Mouse (Mus musculus): ENCODE results near the gene Frmd4b. TPM values are rescaled to one million over a fixed set of nuclear protein-coding genes. Genes with fewer than 3 reads are reported as not detected.

The Frmd4b gene
- total and polyA plus RNA-seq, 3 experiments, result 0.44 to 2.9 TPM; not detected in 1

DNA sequence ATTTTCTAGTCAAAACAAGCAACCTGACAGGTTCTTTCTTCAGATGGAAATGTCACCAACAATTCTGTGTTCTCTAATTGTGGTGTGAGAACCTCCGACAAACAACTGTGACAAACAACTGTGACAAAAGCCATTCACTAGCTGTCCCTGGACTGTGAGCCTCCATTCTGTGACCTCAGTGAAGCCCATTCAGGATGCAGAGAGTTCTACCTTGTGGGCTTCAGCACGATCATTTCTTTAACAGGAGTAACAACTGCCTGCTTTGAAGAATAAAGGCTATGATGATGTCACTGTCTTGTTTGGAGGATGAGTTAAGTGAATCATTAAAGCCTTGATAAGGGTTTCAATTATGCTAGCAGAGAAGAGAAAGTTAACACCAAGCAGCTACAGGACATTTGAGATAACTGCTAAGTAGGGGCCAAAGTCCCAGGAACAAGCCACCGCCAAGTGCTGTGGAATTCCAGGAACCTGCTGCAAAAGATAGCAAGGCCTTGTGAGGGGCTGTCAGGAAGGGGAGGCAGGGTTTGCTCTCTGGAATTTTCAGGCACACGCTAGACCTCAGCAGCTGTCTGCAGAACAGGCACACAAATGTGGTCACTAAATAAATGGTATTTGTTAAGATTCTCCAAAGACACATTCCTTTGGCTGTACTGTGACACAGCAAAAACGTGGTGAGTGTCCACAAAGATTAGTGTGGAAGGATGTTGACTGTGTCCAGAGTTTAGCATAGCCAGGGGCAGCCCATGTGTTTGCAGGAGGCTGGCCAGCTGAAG is 207.7 kb downstream of the Frmd4b start:
- TF ChIP-seq CTCF (IDR thresholded peaks at IDR 0.05; ENCODE audit: low read depth, low read length) (no peak), POLR2AphosphoS5 (IDR thresholded peaks at IDR 0.05; ENCODE audit: insufficient replicate concordance, low read depth, low read length) (no peak), TAL1 (conservative IDR thresholded peaks at IDR 0.05; ENCODE audit: low read depth, low read length) (no peak), GATA1 (IDR thresholded peaks at IDR 0.05; ENCODE audit: borderline replicate concordance, low read length) (no peak), GATA2 (IDR thresholded peaks at IDR 0.05; ENCODE audit: borderline replicate concordance, low read depth, low read length) (no peak)
- Histone ChIP-seq H3K4me1 (ENCODE audit: insufficient read depth, low read depth, low read length) (no peaks in the 10 kb centered on the region), H3K9me3 (replicated peaks) (peaks cover 46% of the 10 kb centered on the region), H3K4me3 (ENCODE audit: low read depth, low read length) (no peak overlapping the region), H3K36me3 (replicated peaks) (no peaks in the 10 kb centered on the region), H3K27me3 (ENCODE audit: insufficient read depth, low read length) (no peaks in the 10 kb centered on the region)
- DNase-seq (ENCODE audit: low spot score), result no peak
- ATAC-seq (ENCODE audit: extremely low read depth, insufficient number of reproducible peaks, low FRiP score, poor library complexity, severe bottlenecking), result no peak

DNA sequence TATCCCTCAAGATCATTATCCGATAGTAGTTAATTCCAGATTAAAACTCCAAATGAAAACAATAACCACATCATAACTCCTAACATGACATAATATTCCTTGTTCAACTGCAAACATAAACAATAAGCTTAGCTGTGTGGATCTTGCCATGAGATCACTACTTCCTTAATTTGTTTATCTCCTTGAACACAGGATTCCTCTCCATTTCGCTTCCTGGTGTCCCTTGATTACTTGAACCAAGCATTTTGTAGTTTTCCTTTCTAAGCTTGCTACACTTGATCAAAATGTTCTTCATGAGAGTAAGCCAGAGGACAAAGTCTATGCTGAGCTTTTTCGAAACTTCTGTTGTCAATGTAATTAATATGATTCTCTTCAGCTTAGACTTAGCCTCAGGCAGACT is 209.4 kb downstream of the Frmd4b start:
- ATAC-seq (ENCODE audit: extremely low read depth, insufficient number of reproducible peaks, low FRiP score, poor library complexity, severe bottlenecking), result no peak
- TF ChIP-seq CTCF (IDR thresholded peaks at IDR 0.05; ENCODE audit: low read depth, low read length) (no peak), GATA1 (IDR thresholded peaks at IDR 0.05; ENCODE audit: borderline replicate concordance, low read length) (no peak), GATA2 (IDR thresholded peaks at IDR 0.05; ENCODE audit: borderline replicate concordance, low read depth, low read length) (no peak), POLR2AphosphoS5 (IDR thresholded peaks at IDR 0.05; ENCODE audit: insufficient replicate concordance, low read depth, low read length) (no peak), TAL1 (conservative IDR thresholded peaks at IDR 0.05; ENCODE audit: low read depth, low read length) (no peak)
- Histone ChIP-seq H3K4me1 (ENCODE audit: insufficient read depth, low read depth, low read length) (no peaks in the 10 kb centered on the region), H3K9me3 (replicated peaks) (peaks cover 52% of the 10 kb centered on the region), H3K36me3 (replicated peaks) (no peaks in the 10 kb centered on the region), H3K4me3 (ENCODE audit: low read depth, low read length) (no peak overlapping the region), H3K27me3 (ENCODE audit: insufficient read depth, low read length) (no peaks in the 10 kb centered on the region)
- no peak for DNase-seq (ENCODE audit: low spot score)

DNA sequence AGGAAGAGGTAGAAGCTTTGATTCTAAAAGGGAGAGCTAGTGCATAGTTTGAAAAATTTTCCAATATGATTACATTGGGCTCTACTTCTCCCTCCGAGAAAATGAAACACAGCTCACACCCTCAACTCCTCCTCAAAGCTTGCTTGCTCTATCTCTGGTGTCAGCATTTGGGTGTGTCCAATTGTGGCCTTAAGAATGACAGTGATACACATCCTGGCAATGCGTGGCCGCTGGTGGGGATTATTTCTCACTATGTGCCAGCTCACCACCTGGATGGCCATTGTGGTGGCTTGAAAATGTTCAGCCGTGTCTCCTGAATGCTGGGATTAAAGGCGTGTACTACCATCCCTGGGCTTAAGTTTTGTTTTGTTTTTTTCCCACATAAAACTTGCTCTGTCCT is 209.9 kb downstream of the Frmd4b start:
- DNase-seq (ENCODE audit: low spot score) (no peak), ATAC-seq (ENCODE audit: extremely low read depth, insufficient number of reproducible peaks, low FRiP score, poor library complexity, severe bottlenecking) (no peak)
- H3K36me3 ChIP-seq (replicated peaks), result no peaks in the 10 kb centered on the region
- H3K27me3 ChIP-seq (ENCODE audit: insufficient read depth, low read length), result no peaks in the 10 kb centered on the region
- H3K9me3 ChIP-seq (replicated peaks), result peaks cover 55% of the 10 kb centered on the region
- H3K4me3 ChIP-seq (ENCODE audit: low read depth, low read length), result no peak overlapping the region
- TF ChIP-seq GATA2 (IDR thresholded peaks at IDR 0.05; ENCODE audit: borderline replicate concordance, low read depth, low read length) (no peak), POLR2AphosphoS5 (IDR thresholded peaks at IDR 0.05; ENCODE audit: insufficient replicate concordance, low read depth, low read length) (no peak)
- H3K4me1 ChIP-seq (ENCODE audit: insufficient read depth, low read depth, low read length), result no peaks in the 10 kb centered on the region

DNA sequence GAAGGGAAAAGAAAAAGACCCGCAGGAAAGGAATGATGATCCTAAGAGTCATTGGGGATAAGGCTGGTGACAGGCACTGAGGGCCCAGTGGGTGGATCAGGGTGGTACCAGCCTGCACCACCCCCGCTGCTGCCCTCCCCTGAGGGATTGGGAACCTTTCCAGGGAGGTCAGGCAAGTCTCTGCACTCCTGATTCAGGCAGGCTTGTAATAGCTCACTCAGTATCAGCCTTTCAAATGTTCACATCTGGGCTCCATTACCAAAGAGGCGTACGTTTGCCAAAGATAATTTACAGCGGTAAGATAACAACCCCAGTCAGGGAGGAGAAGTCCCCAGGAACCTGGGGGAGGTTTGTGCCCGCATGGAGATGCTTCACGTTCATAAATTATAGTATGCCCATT is 212.0 kb downstream of the Frmd4b start:
- H3K36me3 ChIP-seq (replicated peaks), result no peaks in the 10 kb centered on the region
- DNase-seq (ENCODE audit: low spot score), result no peak
- TF ChIP-seq POLR2AphosphoS5 (IDR thresholded peaks at IDR 0.05; ENCODE audit: insufficient replicate concordance, low read depth, low read length) (no peak), GATA2 (IDR thresholded peaks at IDR 0.05; ENCODE audit: borderline replicate concordance, low read depth, low read length) (no peak), GATA1 (IDR thresholded peaks at IDR 0.05; ENCODE audit: borderline replicate concordance, low read length) (no peak), CTCF (IDR thresholded peaks at IDR 0.05; ENCODE audit: low read depth, low read length) (no peak), TAL1 (conservative IDR thresholded peaks at IDR 0.05; ENCODE audit: low read depth, low read length) (no peak)
- no peak overlapping the region for H3K4me3 ChIP-seq (ENCODE audit: low read depth, low read length)
- ATAC-seq (ENCODE audit: extremely low read depth, insufficient number of reproducible peaks, low FRiP score, poor library complexity, severe bottlenecking), result no peak
- peaks cover 61% of the 10 kb centered on the region for H3K9me3 ChIP-seq (replicated peaks)
- no peaks in the 10 kb centered on the region for H3K27me3 ChIP-seq (ENCODE audit: insufficient read depth, low read length)
- H3K4me1 ChIP-seq (ENCODE audit: insufficient read depth, low read depth, low read length), result no peaks in the 10 kb centered on the region

DNA sequence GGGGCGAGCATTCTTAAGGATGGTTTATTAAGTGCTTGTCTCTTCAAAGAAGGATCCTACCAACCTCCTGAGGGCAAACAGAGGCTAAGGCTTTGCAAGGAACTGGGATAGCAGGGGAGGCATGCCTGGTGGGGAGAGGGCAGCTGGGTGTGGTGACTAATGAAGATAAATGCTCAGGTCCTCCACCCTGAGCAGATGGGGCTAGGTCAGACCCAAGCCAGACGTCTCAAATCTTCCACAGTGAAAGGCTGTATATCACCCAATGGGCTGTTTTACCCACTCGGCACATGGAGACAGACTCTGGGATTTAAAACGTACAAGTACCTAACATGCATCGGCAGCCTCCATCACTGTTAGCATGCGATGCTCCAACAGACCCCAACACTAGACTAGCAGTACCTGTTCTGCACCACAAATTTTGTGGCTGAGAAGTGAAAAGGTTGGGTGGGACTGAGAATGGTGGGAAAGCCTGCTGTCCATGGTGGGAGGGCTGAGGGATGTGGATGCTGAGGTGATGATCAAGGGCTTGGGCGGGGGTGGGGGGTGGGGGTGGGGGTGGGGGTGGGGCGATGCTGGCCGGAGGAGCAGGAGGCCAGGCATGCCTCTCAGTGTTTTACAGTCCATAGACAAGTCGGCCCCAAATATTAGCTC is 214.4 kb downstream of the Frmd4b start:
- TF ChIP-seq GATA2 (IDR thresholded peaks at IDR 0.05; ENCODE audit: borderline replicate concordance, low read depth, low read length) (no peak), GATA1 (IDR thresholded peaks at IDR 0.05; ENCODE audit: borderline replicate concordance, low read length) (no peak), POLR2AphosphoS5 (IDR thresholded peaks at IDR 0.05; ENCODE audit: insufficient replicate concordance, low read depth, low read length) (no peak), TAL1 (conservative IDR thresholded peaks at IDR 0.05; ENCODE audit: low read depth, low read length) (no peak), CTCF (IDR thresholded peaks at IDR 0.05; ENCODE audit: low read depth, low read length) (no peak)
- DNase-seq (ENCODE audit: low spot score), result no peak
- H3K36me3 ChIP-seq (replicated peaks), result no peaks in the 10 kb centered on the region
- no peaks in the 10 kb centered on the region for H3K27me3 ChIP-seq (ENCODE audit: insufficient read depth, low read length)
- no peaks in the 10 kb centered on the region for H3K4me1 ChIP-seq (ENCODE audit: insufficient read depth, low read depth, low read length)
- no peak overlapping the region for H3K4me3 ChIP-seq (ENCODE audit: low read depth, low read length)
- ATAC-seq (ENCODE audit: extremely low read depth, insufficient number of reproducible peaks, low FRiP score, poor library complexity, severe bottlenecking), result no peak
- H3K9me3 ChIP-seq (replicated peaks), result peaks cover 61% of the 10 kb centered on the region

DNA sequence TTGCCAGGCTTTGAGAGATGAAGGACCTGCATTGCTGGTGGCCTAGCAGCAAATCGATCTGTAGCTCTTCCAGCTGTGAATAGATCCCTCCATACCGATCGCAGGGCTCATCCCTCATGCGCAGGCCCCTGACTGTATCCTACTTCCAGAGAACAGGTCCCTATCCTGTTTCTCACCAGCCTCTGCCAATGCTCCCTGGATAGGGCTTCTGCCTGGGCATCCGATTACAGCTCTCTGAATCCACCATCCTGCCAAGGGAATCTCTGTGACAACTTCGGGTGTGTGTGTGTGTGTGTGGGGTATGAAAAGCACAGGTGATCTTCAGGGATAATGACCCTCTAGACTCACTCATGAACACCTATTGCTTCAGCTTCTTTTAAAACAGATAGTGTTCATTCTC is 216.9 kb downstream of the Frmd4b start:
- TF ChIP-seq CTCF (IDR thresholded peaks at IDR 0.05; ENCODE audit: low read depth, low read length), result no peak
- no peak for TF ChIP-seq GATA2 (IDR thresholded peaks at IDR 0.05; ENCODE audit: borderline replicate concordance, low read depth, low read length)
- TF ChIP-seq POLR2AphosphoS5 (IDR thresholded peaks at IDR 0.05; ENCODE audit: insufficient replicate concordance, low read depth, low read length), result no peak
- TF ChIP-seq TAL1 (conservative IDR thresholded peaks at IDR 0.05; ENCODE audit: low read depth, low read length), result no peak
- no peak for TF ChIP-seq GATA1 (IDR thresholded peaks at IDR 0.05; ENCODE audit: borderline replicate concordance, low read length)
- Histone ChIP-seq H3K4me3 (ENCODE audit: low read depth, low read length) (no peak overlapping the region), H3K4me1 (ENCODE audit: insufficient read depth, low read depth, low read length) (no peaks in the 10 kb centered on the region), H3K36me3 (replicated peaks) (no peaks in the 10 kb centered on the region), H3K27me3 (ENCODE audit: insufficient read depth, low read length) (no peaks in the 10 kb centered on the region), H3K9me3 (replicated peaks) (peaks cover 60% of the 10 kb centered on the region)
- DNase-seq (ENCODE audit: low spot score) (no peak), ATAC-seq (ENCODE audit: extremely low read depth, insufficient number of reproducible peaks, low FRiP score, poor library complexity, severe bottlenecking) (no peak)
